Mouse (Mus musculus) T-helper 1 cell (primary cell): Measurements from ENCODE around the gene Mecr.

Experiments used
- in situ Hi-C: fragments of 300-600 bp; cut with MboI, MseI; formaldehyde crosslinking; loops from one replicate; pipeline ENCODE4 v1.15.1; 2025; ENCODE audit warnings: high pct_unique_total_duplicates

Gene Mecr

DNA sequence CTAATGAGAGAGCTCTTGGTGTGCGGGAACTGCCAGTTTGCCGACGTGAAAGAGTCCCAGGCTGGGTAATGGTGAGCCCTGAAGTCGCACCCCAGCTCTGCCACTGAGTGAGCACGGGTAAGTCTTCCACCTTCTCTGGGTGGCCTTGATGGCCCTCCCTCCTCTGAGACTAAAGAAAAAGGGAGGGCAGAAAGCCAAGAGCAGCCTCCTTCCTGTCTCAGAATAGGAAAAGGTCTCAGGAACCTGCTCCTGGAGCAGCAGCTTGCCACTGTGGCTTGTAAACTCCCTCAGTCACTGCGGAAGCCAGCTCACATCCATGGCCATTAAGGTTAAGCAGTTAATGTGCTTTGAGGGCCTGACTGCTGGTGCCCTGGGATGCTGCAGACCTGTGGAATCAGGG is 42.1 kb downstream of the Mecr start:
- in situ Hi-C loops: no loop called here

DNA sequence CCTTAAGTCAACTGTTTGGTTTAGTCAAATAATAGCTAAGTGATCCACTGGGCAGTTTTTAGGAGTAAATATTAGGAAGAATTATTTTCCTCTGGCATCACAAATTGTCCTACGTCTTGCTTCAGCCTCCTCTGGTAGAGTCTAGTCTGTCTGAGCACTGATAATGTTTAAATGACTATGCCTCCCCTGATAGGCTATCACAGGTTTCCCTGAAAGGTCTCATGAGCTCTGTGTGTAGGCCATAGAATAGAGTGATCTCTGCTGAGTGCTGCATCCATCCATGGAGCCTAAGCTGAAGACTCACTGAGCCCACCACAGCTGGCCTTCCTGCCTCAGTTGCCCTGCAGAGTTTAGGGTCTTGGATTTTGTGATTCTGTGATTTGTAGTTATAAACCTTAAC is 45.3 kb downstream of the Mecr start:
- in situ Hi-C loops: no loop called here

DNA sequence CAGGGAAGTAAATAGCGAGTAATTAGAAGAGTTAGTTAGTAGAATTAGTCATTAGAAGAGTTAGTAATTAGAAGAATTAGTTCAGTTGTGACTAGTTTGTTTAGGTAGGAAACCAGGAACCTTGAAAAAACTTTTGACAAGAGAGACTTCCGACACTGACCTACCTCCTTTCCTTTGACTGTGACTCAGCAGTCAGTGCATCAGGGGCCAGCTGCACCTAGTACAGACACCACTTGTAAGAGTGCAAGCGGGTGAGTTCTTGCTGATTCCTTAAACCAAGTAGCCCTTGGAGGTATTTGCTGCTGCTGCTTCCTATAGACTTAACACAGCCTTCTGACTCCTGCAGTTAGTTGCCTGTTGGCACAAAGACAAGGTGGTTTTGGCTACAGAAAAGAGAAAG is 47.4 kb downstream of the Mecr start:
- in situ Hi-C loops: no loop called here

DNA sequence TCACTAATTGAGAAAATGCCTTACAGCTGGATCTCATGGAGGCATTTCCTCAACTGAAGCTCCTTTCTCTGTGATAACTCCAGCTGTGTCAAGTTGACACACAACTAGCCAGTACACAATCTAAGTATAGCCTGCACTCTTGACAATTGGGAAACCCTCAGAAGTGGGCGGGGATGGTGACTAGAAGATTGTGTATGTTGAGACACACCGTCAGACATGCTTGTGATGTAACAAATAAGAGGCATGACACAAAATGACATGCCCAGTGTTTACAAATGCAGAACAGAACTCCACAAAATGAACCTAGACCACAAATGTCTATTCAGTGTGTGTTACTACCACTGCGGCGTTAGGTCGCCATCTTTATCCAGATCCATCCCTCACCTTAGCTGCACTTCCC is 53.8 kb downstream of the Mecr start:
- in situ Hi-C loops: no loop called here

DNA sequence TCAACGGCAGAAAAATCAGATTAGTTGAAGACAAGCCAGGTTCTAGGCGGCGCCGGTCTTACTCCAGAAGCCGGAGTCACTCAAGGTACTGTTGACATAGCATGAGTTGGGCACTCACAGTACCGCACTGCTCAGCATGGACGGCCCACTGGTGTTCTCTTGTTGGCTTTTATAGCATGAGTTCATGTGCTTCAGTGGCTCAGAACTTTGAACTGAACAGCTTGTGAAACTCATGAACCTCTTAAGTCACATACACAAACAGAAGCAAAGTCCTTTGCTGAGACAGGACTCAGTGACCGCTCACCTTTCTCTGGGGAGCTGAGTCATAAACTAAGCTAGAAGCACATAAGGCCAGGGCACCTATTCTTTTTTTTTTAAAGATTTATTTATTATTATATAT is 54.5 kb downstream of the Mecr start:
- in situ Hi-C loops: no loop called here

DNA sequence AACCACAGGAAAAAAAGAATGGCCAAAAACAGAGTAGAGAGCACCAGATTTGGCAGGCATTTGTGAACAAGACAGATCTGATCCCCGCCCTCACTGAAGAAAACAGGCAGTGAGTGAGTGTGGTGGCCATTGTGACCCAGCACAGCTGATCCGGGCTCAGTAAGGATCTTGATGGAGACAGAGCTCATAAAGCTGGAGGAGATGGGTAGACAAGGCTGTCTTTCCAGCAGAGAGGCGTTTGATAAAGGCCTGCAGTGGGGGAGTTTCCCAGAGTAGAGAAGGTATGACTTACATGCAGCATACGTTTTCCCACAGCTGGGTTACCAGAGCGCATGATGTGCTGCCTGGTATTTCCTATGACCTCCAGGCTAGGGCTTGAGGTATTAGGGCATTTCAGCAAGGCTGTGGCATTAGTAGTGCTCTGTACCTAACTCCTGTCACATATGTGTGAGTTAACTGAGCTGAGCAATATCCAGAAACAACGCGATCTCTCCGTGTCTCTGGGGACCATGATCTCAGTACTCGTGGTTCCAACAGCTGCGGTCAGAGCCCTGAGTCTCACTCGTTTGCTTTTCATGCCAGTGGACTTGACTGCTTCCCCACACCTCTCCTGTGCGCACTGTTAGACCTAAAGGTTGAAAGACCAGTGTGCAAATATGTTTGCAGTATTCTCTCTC is 55.4 kb downstream of the Mecr start:
- in situ Hi-C loops: no loop called here

DNA sequence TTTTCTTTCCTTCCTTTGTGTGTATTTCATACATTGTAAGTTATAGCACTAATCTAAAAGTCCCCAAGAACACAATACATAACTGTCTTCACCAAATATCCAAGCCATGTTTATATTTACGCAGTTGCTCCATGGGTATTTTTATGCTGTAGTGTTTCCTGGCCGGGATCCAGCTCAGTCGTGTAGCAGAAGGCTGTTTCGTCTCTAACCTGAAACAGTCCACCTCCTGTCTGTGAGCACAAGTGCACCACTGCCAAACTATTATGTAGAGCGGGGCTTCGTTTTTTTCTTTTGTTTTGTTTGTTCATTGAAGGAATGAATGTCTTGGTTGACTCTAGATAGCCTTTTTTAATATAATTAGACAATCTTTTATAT is 55.9 kb downstream of the Mecr start:
- in situ Hi-C loops: no loop called here

DNA sequence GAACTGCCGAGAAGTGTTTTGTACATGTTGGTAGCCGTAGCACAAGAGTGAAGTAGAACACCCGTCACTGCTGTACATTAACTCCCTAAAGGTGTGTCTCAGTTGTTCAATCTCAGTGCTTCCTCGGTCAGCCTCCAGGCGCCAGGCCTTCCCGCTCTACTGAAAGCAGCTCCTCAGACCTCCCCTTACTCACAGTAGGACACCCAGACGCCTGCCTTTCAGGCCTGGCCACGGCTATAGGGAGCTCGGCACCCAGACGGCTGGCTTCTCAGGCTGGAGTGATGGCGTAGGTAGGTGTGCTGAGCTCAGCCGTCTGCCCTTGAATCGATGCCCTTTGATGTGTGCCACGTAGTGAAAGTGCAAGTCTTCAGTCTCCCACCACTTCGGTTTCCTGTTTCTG is 57.8 kb downstream of the Mecr start:
- in situ Hi-C loops: loop anchor here (5.0 kb wide), 1 partner anchor 81 kb away; no protein-coding TSS in a partner anchor

DNA sequence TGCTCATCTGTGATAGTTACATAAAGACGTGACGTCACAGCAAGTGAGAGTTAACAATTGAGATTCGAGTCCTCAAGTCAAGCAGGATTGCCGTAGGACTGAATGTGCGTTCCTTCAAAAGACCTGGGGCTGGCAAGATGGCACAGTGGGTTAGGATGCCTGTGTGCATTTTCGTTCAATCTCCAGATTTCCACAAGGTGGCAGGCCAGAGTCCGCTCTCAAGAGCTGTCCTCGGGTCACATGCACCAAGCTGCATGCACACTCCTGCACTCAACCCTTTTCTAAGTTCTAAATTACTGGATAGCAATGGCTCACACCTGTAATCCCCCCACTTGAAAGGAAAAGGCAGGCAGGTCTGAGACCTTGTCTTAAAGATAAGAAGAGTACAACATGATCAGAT is 61.2 kb downstream of the Mecr start:
- in situ Hi-C loops: loop anchor here (5.0 kb wide), 1 partner anchor 78 kb away; no protein-coding TSS in a partner anchor

DNA sequence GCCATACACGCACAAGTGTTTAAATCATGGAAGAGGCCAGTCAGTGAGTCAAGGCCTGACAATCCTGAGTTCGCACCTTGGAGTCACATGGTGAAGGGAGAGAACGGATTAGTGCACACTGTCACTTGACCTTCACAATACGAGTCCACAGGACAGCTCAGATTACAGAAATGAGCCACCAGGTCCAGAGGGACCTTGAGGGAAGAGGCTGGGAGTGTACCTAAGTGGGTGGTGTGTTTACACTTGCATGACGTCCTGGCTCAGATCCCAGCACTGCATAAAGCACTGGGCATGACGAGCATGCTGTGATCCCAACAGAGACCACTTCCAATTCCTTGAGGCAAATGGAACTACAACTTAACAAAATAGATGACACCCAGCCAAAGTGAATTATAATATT is 63.2 kb downstream of the Mecr start:
- in situ Hi-C loops: no loop called here

DNA sequence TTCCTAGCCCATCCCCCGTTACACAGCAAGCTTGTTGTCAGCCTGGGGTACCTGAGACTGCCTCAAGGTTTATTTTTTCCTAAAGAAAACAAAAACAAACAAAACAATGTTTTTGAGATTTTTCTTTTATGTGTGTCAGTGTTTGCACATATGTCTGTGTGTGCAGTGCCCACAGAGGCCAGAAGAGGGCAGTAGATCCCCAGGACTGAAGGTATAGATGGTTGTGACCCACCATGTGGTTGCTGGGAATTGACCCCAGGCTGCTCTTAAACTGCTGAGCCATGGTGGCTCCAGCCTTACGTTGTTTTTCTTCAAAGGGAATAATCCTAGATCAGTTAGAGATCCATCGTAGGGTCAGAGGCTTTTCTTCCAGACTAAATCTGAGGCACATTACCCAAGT is 64.6 kb downstream of the Mecr start:
- in situ Hi-C loops: no loop called here

DNA sequence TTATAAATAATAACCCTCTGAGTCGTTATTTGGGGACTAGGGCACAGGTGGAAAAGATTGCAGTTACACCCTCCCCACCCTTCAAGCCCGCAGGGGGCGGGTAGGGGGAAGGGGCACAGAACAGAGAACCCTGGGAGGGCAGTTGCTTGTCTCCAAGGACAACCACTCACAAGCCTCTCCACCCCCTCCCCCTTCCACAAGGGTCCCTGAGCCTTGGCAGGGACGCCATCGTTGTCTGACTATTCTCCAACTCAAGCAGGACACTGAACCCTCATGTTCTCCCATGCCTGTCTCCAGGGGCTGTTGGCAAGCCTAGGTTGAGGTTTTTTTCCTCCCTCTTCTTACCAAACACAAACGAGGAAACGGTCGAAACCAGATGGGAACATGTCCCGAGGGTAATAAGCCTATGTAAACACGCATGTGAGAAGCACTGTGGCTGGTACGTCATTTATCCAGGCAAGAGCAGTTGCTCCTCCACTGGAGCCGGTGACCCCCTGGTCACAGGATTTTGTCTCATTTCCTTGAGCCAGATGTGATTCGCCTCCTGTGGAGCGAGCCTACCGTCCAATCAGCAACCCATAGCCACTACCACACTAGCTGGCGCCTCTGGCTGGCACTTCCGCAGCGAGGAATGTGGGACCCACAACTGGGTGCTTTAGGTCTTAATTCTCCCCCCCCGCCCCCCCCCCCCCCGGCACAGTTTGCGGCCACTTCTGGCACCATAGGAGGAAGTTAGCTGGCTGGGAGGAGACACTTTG is 67.1 kb downstream of the Mecr start:
- in situ Hi-C loops: no loop called here

DNA sequence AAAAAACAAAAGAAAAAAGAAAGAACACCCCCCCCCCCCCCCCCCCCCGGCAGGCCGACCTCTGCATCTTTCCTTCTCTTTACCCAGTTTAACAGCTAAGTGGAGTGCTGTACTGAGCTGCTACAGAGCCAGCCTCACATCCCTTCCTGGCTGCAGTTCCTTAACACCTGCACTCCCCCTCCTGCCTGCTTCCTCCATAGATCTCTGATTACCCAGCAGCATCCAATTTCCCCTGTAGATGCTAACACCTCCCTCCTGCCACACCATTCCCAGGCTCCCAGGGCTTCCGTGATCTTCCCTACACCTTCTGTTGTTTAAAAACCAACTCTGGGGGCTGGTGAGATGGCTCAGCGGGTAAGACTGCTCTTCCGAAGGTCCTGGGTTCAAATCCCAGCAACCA is 68.3 kb downstream of the Mecr start:
- in situ Hi-C loops: no loop called here

DNA sequence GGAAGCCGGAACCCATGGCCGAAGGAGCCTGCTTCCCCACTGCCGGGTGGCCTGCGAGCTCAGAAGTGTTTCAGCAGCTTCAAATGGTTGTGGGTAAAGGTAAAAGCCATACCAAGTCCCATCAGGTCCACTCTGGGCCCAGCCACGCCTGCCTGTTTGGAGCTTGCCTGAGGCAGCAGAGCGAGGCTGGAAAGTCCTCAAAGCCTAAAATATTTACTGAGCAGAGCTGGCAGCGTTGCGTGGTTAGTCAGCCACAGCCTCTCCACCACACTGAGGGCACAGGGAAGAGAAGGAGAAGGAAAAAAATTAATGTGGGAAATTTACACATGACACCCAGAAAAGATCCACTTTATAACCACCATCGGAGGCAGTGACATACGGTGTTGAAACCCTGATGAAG is 70.3 kb downstream of the Mecr start:
- in situ Hi-C loops: no loop called here

DNA sequence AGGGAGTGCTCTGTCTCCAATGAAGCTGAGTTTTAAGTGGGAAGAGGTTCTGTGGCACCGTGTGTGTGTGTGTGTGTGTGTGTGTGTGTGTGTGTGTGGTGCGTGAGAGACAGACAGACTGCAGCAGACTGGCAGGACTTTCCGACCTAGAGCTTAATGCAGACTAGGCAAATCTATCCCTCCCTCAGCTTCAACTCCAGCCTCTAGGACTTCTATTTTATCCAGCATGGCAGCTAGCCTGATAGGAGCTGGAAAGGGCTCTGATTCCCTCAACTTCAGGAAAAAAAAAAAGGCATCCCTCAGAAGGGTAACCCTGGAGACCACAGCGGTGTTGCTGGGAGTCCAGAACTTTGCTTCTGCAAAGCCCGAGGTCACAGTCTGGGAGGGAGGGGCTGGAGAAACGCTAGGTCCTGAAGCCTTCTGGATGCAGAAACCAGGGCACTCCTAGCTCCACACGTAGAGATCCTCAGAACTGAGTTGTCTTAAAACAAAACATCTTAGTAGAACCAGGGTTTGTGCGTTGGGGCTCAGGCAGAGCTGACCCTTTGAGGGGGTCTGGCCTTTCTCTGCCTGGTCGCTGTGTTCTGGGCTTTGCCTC is 70.9 kb downstream of the Mecr start:
- in situ Hi-C loops: no loop called here

DNA sequence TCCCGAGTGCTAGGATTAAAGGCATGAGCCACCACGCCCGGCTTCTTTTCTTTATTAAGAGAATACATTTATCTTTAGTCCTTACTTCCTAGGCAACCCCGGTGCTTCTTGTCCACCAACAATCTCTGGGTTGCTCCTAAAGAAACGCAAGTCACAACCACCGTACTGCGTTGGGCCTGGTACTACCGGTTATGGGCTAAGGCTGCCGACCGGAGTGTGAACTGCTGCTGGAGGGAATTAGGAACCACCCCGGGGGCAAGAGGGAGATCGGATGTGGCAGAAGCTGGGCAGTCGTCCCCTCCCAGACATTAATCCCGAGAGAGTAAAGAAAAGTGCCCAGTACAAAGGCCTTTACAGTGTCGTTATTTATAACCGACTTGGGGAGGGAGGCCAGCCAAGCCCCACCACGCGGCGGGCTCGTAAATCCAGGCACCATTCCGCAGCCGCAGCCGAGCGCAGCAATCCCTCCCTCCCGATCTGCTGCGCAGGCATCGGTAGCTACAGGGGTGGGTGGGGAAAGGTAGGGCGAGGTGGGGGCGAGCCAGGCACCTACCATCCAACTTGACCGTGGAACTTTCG is 71.7 kb downstream of the Mecr start:
- in situ Hi-C loops: no loop called here

DNA sequence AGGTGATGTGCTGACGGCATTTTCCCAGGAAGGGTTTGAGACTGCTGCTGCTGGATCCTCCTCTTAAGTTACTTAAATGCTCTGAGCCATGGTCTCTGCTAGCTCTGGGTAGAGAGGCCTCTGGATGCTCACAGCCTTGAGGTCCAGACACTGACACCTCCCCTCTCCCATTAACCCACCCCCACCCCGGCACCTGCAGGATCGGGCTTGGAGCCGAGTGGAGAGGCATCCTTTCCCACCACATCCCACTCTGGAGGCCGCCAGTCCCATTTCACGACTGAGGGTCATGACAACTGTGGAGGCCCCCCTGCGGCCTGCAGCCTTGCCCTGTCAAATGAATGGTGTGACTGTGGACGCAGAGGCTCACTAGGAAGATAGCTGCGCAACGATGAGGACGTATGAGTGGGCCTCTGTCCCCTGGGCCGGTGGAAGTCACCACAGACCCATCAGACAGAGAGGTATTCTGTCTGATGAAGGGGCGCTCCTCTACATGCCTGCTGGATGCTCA is 72.6 kb downstream of the Mecr start:
- in situ Hi-C loops: no loop called here

DNA sequence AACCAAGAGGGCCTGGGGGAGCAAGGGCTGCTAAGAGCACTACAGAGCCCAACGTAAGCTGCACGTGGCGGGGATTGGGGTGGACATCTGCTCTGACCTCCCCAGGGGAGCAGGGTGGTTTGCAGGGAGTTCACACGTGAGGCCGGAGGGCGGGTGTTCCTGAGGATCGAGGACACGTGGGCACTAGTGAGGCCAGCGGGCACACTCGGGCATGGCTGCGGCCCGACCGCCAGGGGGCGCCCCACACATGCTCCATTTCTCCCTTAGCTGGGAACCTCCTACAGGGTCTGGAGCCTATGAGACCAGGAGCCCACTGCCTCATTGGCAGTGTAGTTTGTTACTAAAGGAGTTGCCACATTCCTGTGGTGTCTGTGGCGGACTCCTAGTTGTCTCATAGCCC is 73.2 kb downstream of the Mecr start:
- in situ Hi-C loops: no loop called here

DNA sequence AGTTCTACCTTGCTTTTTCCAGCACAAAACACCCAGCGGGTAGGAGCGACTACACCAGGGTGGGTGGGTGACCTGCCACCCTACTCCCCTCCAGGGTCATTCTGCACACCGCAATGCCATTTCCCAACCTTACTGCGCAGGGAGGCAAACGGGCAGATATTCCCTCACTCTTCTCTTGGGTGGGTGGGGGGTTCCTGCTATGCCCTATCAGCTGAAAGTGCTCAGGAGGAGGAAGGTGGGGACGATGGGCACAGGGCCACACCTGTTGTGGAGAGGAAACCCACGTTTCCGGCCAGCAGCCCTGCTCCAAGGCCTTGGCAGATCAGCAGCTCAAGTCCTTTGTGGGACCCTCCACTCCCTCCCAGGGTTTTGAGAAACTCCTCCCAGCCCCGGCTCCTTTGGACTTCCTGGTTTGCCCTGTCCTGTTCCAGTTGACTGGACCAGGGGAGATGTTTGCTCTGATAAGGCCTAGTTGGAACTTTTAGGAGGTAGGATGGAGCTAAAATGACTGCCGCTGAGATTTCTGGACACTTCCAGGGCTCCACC is 73.8 kb downstream of the Mecr start:
- in situ Hi-C loops: no loop called here
